ENCODE assay signal across 18 mouse cellular contexts in genomic region chr2:129227011-129227529, GRCm38 (mm10). TPM values are rescaled to one million over a fixed set of nuclear protein-coding genes. Genes with fewer than 3 reads are reported as not detected.
A peak's percentile ranks its signal among the peaks of the same experiment; 100 is the strongest.
DNase-seq lines count a peak whose midpoint lies in the region; ATAC-seq and TF ChIP-seq lines count a peak whose summit lies in the region.
"Had no signal": no experiment of that assay in that cellular context is flagged by ENCODE, and none has a peak within 500 bp of the region (broad histone marks: within the 10 kb centered on the region; RNA-seq: fewer than 3 reads in every experiment).

No protein-coding gene starts in this region.

- peak overlapping the region; percentile 77; the same call in 1 of the 2 replicates for H3K27ac ChIP-seq in heart, embryonic 10.5 days
- H3K27ac ChIP-seq in embryonic facial prominence, embryonic 10.5 days (replicated peaks), result peak overlapping the region; percentile 63
- H3K27ac ChIP-seq in liver, postnatal 0 days (ENCODE audit: low read depth), result peak overlapping the region; percentile 94
- H3K27ac ChIP-seq: hindbrain, embryonic 15.5 days; macrophage; neural tube, embryonic 12.5 days had no signal

- no peak for TF ChIP-seq CTCF in liver, postnatal 0 days (IDR thresholded peaks at IDR 0.05; ENCODE audit: low read depth)

- no peak for TF ChIP-seq EP300 in liver, postnatal 0 days (IDR thresholded peaks at IDR 0.05; ENCODE audit: low read depth)

- no peaks in the 10 kb centered on the region for H3K36me3 ChIP-seq in heart, embryonic 10.5 days
- no peaks in the 10 kb centered on the region for H3K36me3 ChIP-seq in embryonic facial prominence, embryonic 10.5 days (replicated peaks)
- no peaks in the 10 kb centered on the region for H3K36me3 ChIP-seq in liver, postnatal 0 days (replicated peaks; ENCODE audit: insufficient read depth, low read length)
- H3K36me3 ChIP-seq: hindbrain, embryonic 15.5 days; neural tube, embryonic 12.5 days had no signal

- no peaks in the 10 kb centered on the region for H3K27me3 ChIP-seq in heart, embryonic 10.5 days (ENCODE audit: insufficient read depth, poor library complexity, severe bottlenecking)
- no peaks in the 10 kb centered on the region for H3K27me3 ChIP-seq in embryonic facial prominence, embryonic 10.5 days (replicated peaks; ENCODE audit: low read depth, poor library complexity, severe bottlenecking)
- H3K27me3 ChIP-seq in liver, postnatal 0 days (ENCODE audit: insufficient read depth, low read length), result no peaks in the 10 kb centered on the region
- H3K27me3 ChIP-seq: hindbrain, embryonic 15.5 days; neural tube, embryonic 12.5 days had no signal

- no peak for ATAC-seq in liver, postnatal 0 days
- no peak for ATAC-seq in monocyte, adult 5-6 weeks (replicated peaks; ENCODE audit: insufficient number of reproducible peaks, low FRiP score, low TSS enrichment, poor library complexity, severe bottlenecking)
- ATAC-seq: activated CD4-positive, CD25-positive, alpha-beta regulatory T cell, adult 4 months had no signal

- H3K4me2 ChIP-seq in liver, postnatal 0 days (ENCODE audit: low read depth, low read length), result peak overlapping the region; percentile 51
- H3K4me2 ChIP-seq: hindbrain, embryonic 15.5 days; neural tube, embryonic 12.5 days had no signal

- H3K4me3 ChIP-seq in heart, embryonic 10.5 days, result no peak overlapping the region
- H3K4me3 ChIP-seq in embryonic facial prominence, embryonic 10.5 days, result no peak overlapping the region
- H3K4me3 ChIP-seq in liver, postnatal 0 days (ENCODE audit: low read depth, low read length), result 0 out of 2 replicates have a peak overlapping the region, but pooled peaks have one; percentile 14
- H3K4me3 ChIP-seq: hindbrain, embryonic 15.5 days; neural tube, embryonic 12.5 days had no signal

- intact Hi-C loops in heart, postnatal 25 days (cut with DNase I), result no loop called here

- no peaks in the 10 kb centered on the region for H3K9me3 ChIP-seq in heart, embryonic 10.5 days
- no peaks in the 10 kb centered on the region for H3K9me3 ChIP-seq in embryonic facial prominence, embryonic 10.5 days
- no peaks in the 10 kb centered on the region for H3K9me3 ChIP-seq in liver, postnatal 0 days (ENCODE audit: low read length)
- H3K9me3 ChIP-seq: hindbrain, embryonic 15.5 days; neural tube, embryonic 12.5 days had no signal

- WGBS in heart, embryonic 10.5 days, result 77% methylated on average over 7 of the region's 7 CpGs
- WGBS in embryonic facial prominence, embryonic 10.5 days, result 75% methylated on average over 7 of the region's 7 CpGs
- 71% methylated on average over 7 of the region's 7 CpGs for WGBS in liver, postnatal 0 days (ENCODE audit: insufficient replicate concordance)

- peak overlapping the region; percentile 64 for H3K9ac ChIP-seq in liver, postnatal 0 days (replicated peaks)
- H3K9ac ChIP-seq: hindbrain, embryonic 15.5 days; neural tube, embryonic 12.5 days had no signal

- peaks cover 13% of the 10 kb centered on the region for H3K4me1 ChIP-seq in heart, embryonic 10.5 days
- H3K4me1 ChIP-seq in embryonic facial prominence, embryonic 10.5 days, result peaks cover 5% of the 10 kb centered on the region; the same call in 1 of the 2 replicates
- peaks cover 39% of the 10 kb centered on the region for H3K4me1 ChIP-seq in liver, postnatal 0 days (ENCODE audit: insufficient read depth)
- H3K4me1 ChIP-seq: hindbrain, embryonic 15.5 days; neural tube, embryonic 12.5 days had no signal

- no peak for DNase-seq in heart, embryonic 10.5 days (ENCODE audit: low spot score)
- DNase-seq in heart, postnatal 25 days (ENCODE audit: low spot score), result no peak
- DNase-seq in retina, postnatal 1 day, result peak; percentile 21
- no peak for DNase-seq in retina, embryonic 14.5 days (ENCODE audit: low spot score)
- no peak for DNase-seq in embryonic facial prominence, embryonic 10.5 days (ENCODE audit: low spot score)
- DNase-seq in liver, postnatal 0 days, result peak; percentile 20
- DNase-seq in gastrocnemius, postnatal 10 days, result no peak
- DNase-seq: cerebellum, postnatal 14 days; gastrocnemius, postnatal 25 days; kidney, adult 18-20 months; kidney, postnatal 14 days; lung, adult 18-20 months; thymus, postnatal 4 days had no signal

RNA-seq across cellular contexts. Expression of gene Slc20a1, which starts 28.5 kb away (rescaled TPM):
- polyA plus RNA-seq in heart, embryonic 10.5 days (2016; fragmentation: Nextera tagmentation; extraction: Ambion mirVana), result 41.6 and 41.8 TPM in 2 replicates
- total RNA-seq in heart, postnatal 25 days (2021), result 10 to 100 TPM; 11.3 to 12.4 TPM
- 50.4 and 52.8 TPM in 2 replicates for polyA plus RNA-seq in embryonic facial prominence, embryonic 10.5 days (2016; fragmentation: Nextera tagmentation; extraction: Ambion mirVana)
- polyA plus RNA-seq in liver, postnatal 0 days (2015; fragmentation: Nextera tagmentation; extraction: Ambion mirVana), result 20.2 and 24.9 TPM in 2 replicates
- 10 to 100 TPM in 1 of 2 experiments, 1 to 10 TPM in 1; 6.9 to 13.4 TPM for total RNA-seq in gastrocnemius, postnatal 10 days (2021)
- total RNA-seq in monocyte, adult 5-6 weeks (2017), result 139 to 316 TPM (median 186 TPM) in 3 replicates

Comparison
In these comparisons a context has a peak if more than half of its experiments do, and no peak if none do; other contexts are left out.
1. DNase-seq: peak in retina, postnatal 1 day (single experiment) and liver, postnatal 0 days (single experiment); none in heart, embryonic 10.5 days (single experiment), heart, postnatal 25 days (single experiment), retina, embryonic 14.5 days (single experiment), embryonic facial prominence, embryonic 10.5 days (single experiment) and gastrocnemius, postnatal 10 days (single experiment).
2. Peak in every context shown above with its lines, with median percentiles within 50 percentile points of each other: H3K27ac ChIP-seq.